Mouse (Mus musculus): ENCODE data around the gene 4933416C03Rik. TPM values are rescaled to one million over a fixed set of nuclear protein-coding genes. Genes with fewer than 3 reads are reported as not detected.

The 4933416C03Rik gene
- total RNA-seq (2021), result not detected
- polyA plus RNA-seq (2012; rRNA removed), result not detected in 2 replicates
- long read RNA-seq, result 0 reads

DNA sequence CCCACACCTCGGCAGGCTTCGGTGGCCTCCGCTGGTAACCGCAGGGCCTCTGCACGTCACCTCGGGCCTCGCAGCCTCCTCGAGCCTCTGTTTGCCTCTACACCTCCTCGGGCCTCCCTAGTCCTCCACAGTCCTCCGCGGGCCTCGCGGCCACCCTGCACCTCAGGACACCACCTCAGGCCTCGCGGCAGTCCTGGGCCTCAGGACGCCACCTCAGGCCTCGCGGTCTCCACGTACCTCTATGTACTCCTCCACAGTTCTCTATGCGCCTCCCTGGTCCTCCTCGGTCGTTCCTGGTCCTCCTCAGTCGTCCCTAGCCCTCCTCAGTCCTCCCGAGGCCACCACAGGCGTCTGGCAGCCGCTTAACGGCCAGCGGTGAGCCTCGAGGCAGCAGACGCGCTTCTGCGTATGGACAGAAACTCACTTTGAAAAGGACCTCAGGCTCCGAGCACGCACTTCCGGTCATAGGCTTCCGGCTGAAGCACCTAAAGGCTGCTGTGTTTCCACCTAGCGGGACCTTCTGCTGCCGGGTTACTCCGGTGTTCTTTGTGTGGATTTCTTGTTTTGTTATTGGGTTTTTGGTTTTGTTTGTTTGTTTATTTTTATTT is at the start of gene 4933416C03Rik:
4933416C03Rik (minus strand) TSS at position 51 of the 608 bp plus-strand sequence.
- DNase-seq, result no peak
- Histone ChIP-seq H3K9ac (ENCODE audit: low read depth, low read length) (no peak within 1 kb of the TSS), H3K36me3 (ENCODE audit: control insufficient read depth, insufficient read depth, low read length) (no peaks in the 10 kb centered on the region), H3K27me3 (ENCODE audit: control insufficient read depth, insufficient read depth, low read length) (no peaks in the 10 kb centered on the region), H3K4me1 (ENCODE audit: control insufficient read depth, insufficient read depth, low read length) (no peaks in the 10 kb centered on the region), H3K27ac (no peak within 1 kb of the TSS), H3K79me2 (replicated peaks; ENCODE audit: control insufficient read depth, insufficient read depth, low read length) (no peaks in the 10 kb centered on the region), H3K4me3 (no peak within 1 kb of the TSS)
- no peak for TF ChIP-seq POLR2A (IDR thresholded peaks at IDR 0.05; ENCODE audit: insufficient read depth, low read depth, low read length)
- TF ChIP-seq EP300 (IDR thresholded peaks at IDR 0.05; ENCODE audit: insufficient read depth, low read depth, low read length), result no peak
- intact Hi-C loops (cut with DNase I), result no loop called here
- WGBS, result 94% methylated on average over 39 of the region's 39 CpGs

DNA sequence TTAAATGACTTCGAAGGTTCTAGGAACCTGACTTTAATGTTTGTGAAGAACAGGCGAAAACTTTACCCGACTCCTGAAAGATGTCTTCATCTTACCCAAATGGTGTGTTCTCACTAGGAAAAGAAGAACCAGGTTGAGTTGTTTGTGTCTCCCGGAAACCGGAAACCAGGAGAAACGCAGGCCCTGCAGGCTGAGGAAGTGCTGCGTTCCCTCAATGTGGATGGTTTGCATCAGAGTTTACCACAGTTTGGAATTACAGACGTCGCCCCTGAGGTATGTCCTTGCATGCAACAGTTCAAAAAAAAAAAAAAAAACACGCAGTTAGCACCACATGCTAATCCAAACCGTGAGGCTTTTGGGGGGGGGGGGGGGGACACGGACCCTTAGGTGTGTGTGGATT is 48.6 kb upstream of the 4933416C03Rik start:
- Histone ChIP-seq H3K27ac (no peak overlapping the region), H3K79me2 (replicated peaks; ENCODE audit: control insufficient read depth, insufficient read depth, low read length) (no peaks in the 10 kb centered on the region), H3K9ac (ENCODE audit: low read depth, low read length) (no peak overlapping the region), H3K4me3 (no peak overlapping the region), H3K36me3 (ENCODE audit: control insufficient read depth, insufficient read depth, low read length) (no peaks in the 10 kb centered on the region), H3K27me3 (ENCODE audit: control insufficient read depth, insufficient read depth, low read length) (no peaks in the 10 kb centered on the region), H3K4me1 (ENCODE audit: control insufficient read depth, insufficient read depth, low read length) (no peaks in the 10 kb centered on the region)
- no peak for DNase-seq
- TF ChIP-seq POLR2A (IDR thresholded peaks at IDR 0.05; ENCODE audit: insufficient read depth, low read depth, low read length), result no peak
- no peak for TF ChIP-seq EP300 (IDR thresholded peaks at IDR 0.05; ENCODE audit: insufficient read depth, low read depth, low read length)
- no peak for TF ChIP-seq CTCF (IDR thresholded peaks at IDR 0.05)
- WGBS, result 73% methylated on average over 12 of the region's 12 CpGs
- intact Hi-C loops (cut with DNase I), result no loop called here

DNA sequence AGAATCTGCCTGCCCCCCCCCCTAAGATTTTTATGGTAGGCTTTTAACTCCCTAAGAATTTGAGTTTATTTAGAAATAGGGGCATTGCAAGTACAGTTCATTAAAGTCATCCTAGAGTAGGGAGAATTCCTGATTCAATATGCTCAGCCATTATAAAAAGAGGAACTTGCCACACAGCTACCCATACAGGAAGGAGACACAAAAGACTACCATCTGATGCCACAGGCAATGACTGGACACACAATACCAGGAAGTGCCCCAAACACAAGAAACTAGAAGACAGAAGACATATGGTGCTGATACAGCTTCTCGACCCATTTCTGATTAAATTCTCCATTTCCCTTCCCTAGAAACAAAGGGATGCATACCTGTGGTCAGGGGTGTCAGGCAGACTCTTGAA is 43.0 kb upstream of the 4933416C03Rik start:
- Histone ChIP-seq H3K27me3 (ENCODE audit: control insufficient read depth, insufficient read depth, low read length) (no peaks in the 10 kb centered on the region), H3K4me3 (no peak overlapping the region), H3K27ac (no peak overlapping the region), H3K4me1 (ENCODE audit: control insufficient read depth, insufficient read depth, low read length) (no peaks in the 10 kb centered on the region), H3K9ac (ENCODE audit: low read depth, low read length) (no peak overlapping the region), H3K36me3 (ENCODE audit: control insufficient read depth, insufficient read depth, low read length) (no peaks in the 10 kb centered on the region), H3K79me2 (replicated peaks; ENCODE audit: control insufficient read depth, insufficient read depth, low read length) (no peaks in the 10 kb centered on the region)
- intact Hi-C loops (cut with DNase I), result no loop called here
- TF ChIP-seq EP300 (IDR thresholded peaks at IDR 0.05; ENCODE audit: insufficient read depth, low read depth, low read length), result no peak
- TF ChIP-seq POLR2A (IDR thresholded peaks at IDR 0.05; ENCODE audit: insufficient read depth, low read depth, low read length), result no peak
- no peak for TF ChIP-seq CTCF (IDR thresholded peaks at IDR 0.05)
- WGBS, result 43% methylated on average over 1 of the region's 1 CpGs
- DNase-seq, result no peak

DNA sequence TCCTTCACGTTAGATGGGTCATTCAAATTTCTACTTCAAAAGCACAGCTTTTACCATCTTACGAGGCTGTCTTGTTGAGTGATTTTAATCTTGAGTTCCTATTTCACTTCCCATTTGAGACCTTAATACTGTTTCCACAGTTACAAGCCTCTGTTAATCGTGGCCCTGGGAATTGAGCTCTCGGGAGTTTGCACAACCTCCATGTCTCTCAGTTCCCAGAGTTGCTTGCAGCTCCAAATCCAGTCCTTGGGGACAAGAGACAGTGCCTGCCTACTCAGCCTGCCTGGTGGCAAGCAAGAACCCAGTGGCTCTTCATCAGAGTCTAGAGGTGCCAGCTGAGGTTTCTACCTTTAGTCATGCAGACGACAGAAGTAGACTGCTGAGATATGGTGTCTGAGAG is 41.0 kb upstream of the 4933416C03Rik start:
- DNase-seq, result no peak
- Histone ChIP-seq H3K79me2 (replicated peaks; ENCODE audit: control insufficient read depth, insufficient read depth, low read length) (no peaks in the 10 kb centered on the region), H3K9ac (ENCODE audit: low read depth, low read length) (no peak overlapping the region), H3K4me3 (no peak overlapping the region), H3K27ac (no peak overlapping the region), H3K36me3 (ENCODE audit: control insufficient read depth, insufficient read depth, low read length) (no peaks in the 10 kb centered on the region), H3K4me1 (ENCODE audit: control insufficient read depth, insufficient read depth, low read length) (no peaks in the 10 kb centered on the region), H3K27me3 (ENCODE audit: control insufficient read depth, insufficient read depth, low read length) (no peaks in the 10 kb centered on the region)
- 67% methylated on average over 5 of the region's 5 CpGs for WGBS
- intact Hi-C loops (cut with DNase I), result no loop called here
- TF ChIP-seq POLR2A (IDR thresholded peaks at IDR 0.05; ENCODE audit: insufficient read depth, low read depth, low read length), result no peak
- no peak for TF ChIP-seq CTCF (IDR thresholded peaks at IDR 0.05)
- no peak for TF ChIP-seq EP300 (IDR thresholded peaks at IDR 0.05; ENCODE audit: insufficient read depth, low read depth, low read length)

DNA sequence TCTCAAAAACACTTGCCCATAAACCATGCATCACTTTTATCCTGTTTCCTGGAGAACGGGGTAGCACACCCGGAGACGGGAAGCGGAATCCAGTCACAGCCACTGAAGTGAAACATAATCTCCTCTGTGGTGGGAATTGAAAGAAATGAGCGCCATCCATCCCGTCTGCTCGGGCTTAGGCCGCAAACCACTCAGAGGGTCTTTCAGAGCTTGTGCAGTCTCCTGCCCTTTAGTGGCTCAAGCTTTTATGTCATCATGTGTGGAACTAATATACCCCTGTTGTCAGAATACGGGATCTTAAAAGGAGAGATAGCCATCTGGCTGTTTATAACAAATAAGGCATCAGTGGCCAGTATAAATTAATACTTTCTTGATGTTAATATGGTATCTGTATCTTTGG is 32.4 kb upstream of the 4933416C03Rik start:
- Histone ChIP-seq H3K9ac (ENCODE audit: low read depth, low read length) (no peak overlapping the region), H3K36me3 (ENCODE audit: control insufficient read depth, insufficient read depth, low read length) (no peaks in the 10 kb centered on the region), H3K27ac (no peak overlapping the region), H3K79me2 (replicated peaks; ENCODE audit: control insufficient read depth, insufficient read depth, low read length) (no peaks in the 10 kb centered on the region), H3K27me3 (ENCODE audit: control insufficient read depth, insufficient read depth, low read length) (no peaks in the 10 kb centered on the region), H3K4me1 (ENCODE audit: control insufficient read depth, insufficient read depth, low read length) (no peaks in the 10 kb centered on the region), H3K4me3 (no peak overlapping the region)
- WGBS, result 82% methylated on average over 9 of the region's 9 CpGs
- intact Hi-C loops (cut with DNase I), result no loop called here
- no peak for TF ChIP-seq POLR2A (IDR thresholded peaks at IDR 0.05; ENCODE audit: insufficient read depth, low read depth, low read length)
- TF ChIP-seq CTCF (IDR thresholded peaks at IDR 0.05), result no peak
- TF ChIP-seq EP300 (IDR thresholded peaks at IDR 0.05; ENCODE audit: insufficient read depth, low read depth, low read length), result no peak
- no peak for DNase-seq

DNA sequence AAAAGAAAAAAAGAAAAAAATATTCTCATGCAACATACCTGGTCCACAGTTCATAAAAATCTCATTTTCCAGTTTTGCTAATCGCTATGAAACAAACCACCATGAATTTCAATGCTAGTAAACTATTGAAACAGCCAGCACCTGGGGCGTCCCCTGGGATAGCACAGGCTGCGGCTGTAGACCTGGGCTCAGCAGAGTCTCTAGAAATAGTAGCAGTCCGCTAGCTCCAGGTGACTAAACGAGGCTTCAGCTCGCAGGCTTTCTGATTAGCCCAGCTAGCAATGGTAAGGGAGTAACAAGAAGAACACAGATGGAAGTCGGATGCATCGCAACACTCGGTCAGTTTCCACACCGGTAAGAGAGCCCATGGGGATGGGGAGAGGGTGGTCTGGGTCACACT is 30.0 kb upstream of the 4933416C03Rik start:
- H3K4me1 ChIP-seq (ENCODE audit: control insufficient read depth, insufficient read depth, low read length), result no peaks in the 10 kb centered on the region
- no peak for TF ChIP-seq EP300 (IDR thresholded peaks at IDR 0.05; ENCODE audit: insufficient read depth, low read depth, low read length)
- TF ChIP-seq CTCF (IDR thresholded peaks at IDR 0.05), result no peak
- no peaks in the 10 kb centered on the region for H3K27me3 ChIP-seq (ENCODE audit: control insufficient read depth, insufficient read depth, low read length)
- no peaks in the 10 kb centered on the region for H3K79me2 ChIP-seq (replicated peaks; ENCODE audit: control insufficient read depth, insufficient read depth, low read length)
- 80% methylated on average over 10 of the region's 10 CpGs for WGBS
- no peak overlapping the region for H3K4me3 ChIP-seq
- no peak overlapping the region for H3K9ac ChIP-seq (ENCODE audit: low read depth, low read length)
- DNase-seq, result no peak
- intact Hi-C loops (cut with DNase I), result no loop called here
- no peak overlapping the region for H3K27ac ChIP-seq
- no peaks in the 10 kb centered on the region for H3K36me3 ChIP-seq (ENCODE audit: control insufficient read depth, insufficient read depth, low read length)
